Mouse (Mus musculus) heart, adult 18-20 months (tissue): ENCODE data around the gene Cyb561. TPM values are rescaled to one million over a fixed set of nuclear protein-coding genes. Genes with fewer than 3 reads are reported as not detected.

Experiments used
- DNase-seq, 2 experiments: peaks; one replicate each; pipeline ENCODE4 v3.0.0; 2021 to 2022; ENCODE audit warnings: mixed read lengths in 1 of 2
- long read RNA-seq, 2 experiments: library from polyadenylated mRNA; stranded (forward); transcript quantifications; one replicate each; pipeline ENCODE4 v2.0.0; 2021
- total RNA-seq, 2 experiments: library from RNA; stranded (reverse); gene quantifications; 2 replicates each; pipeline ENCODE4 v1.2.3; 2021

The Cyb561 gene
- 1 to 10 TPM; 6.9 to 9.0 TPM for total RNA-seq
- long read RNA-seq, experiment 1, partial matches to known transcripts = 0 of 3 reads
- long read RNA-seq, experiment 1, other reads (novel, unspliced or antisense) = 1 of 3 reads
- long read RNA-seq, experiment 2, partial matches to known transcripts = 3 of 8 reads
- long read RNA-seq, experiment 2, other reads (novel, unspliced or antisense) = 3 of 8 reads

GRCm38 (mm10) chr11:105952911-105953386, at the start of gene Cyb561:
Cyb561 (minus strand) TSS chr11:105953336.
- no peak for DNase-seq

- DNase-seq = peak in 1 of 2 experiments; percentile 38
Measured at GRCm38 (mm10) chr11:106001718-106002117, 48.6 kb upstream of the Cyb561 start.

- no peak for DNase-seq
Measured at GRCm38 (mm10) chr11:106000062-106000461, 46.9 kb upstream of the Cyb561 start.

- DNase-seq = no peak
Measured at GRCm38 (mm10) chr11:105994375-105994774, 41.2 kb upstream of the Cyb561 start, which contains the start of gene Ace3. Ace3 (plus strand) TSS chr11:105994675.

GRCm38 (mm10) chr11:105990231-105990630, 37.1 kb upstream of the Cyb561 start:
- DNase-seq = no peak

GRCm38 (mm10) chr11:105989446-105989845, 36.3 kb upstream of the Cyb561 start:
- DNase-seq = no peak

GRCm38 (mm10) chr11:105987446-105987845, 34.3 kb upstream of the Cyb561 start:
- DNase-seq = peak in 1 of 2 experiments; percentile 21

GRCm38 (mm10) chr11:105984452-105984851, 31.3 kb upstream of the Cyb561 start:
- DNase-seq = no peak

GRCm38 (mm10) chr11:105978634-105979033, 25.5 kb upstream of the Cyb561 start:
- no peak for DNase-seq

GRCm38 (mm10) chr11:105978232-105978631, 25.1 kb upstream of the Cyb561 start:
- DNase-seq = no peak

- DNase-seq = no peak
Measured at GRCm38 (mm10) chr11:105975636-105976035, 22.5 kb upstream of the Cyb561 start.

GRCm38 (mm10) chr11:105975050-105975449, 21.9 kb upstream of the Cyb561 start:
- DNase-seq = no peak

- DNase-seq = no peak
Measured at GRCm38 (mm10) chr11:105974593-105974992, 21.5 kb upstream of the Cyb561 start.

GRCm38 (mm10) chr11:105969516-105969915, 16.4 kb upstream of the Cyb561 start:
- peak; percentile 83 to 84 for DNase-seq

- peak; percentile 42 to 52 for DNase-seq
Measured at GRCm38 (mm10) chr11:105968948-105969347, 15.8 kb upstream of the Cyb561 start.

GRCm38 (mm10) chr11:105967741-105968574, 14.8 kb upstream of the Cyb561 start, which contains the start of gene Ace:
Ace (plus strand) TSS chr11:105967945.
- DNase-seq = peak; percentile 58 to 64

- DNase-seq = no peak
Measured at GRCm38 (mm10) chr11:105966288-105966687, 13.2 kb upstream of the Cyb561 start.

GRCm38 (mm10) chr11:105964691-105965090, 11.6 kb upstream of the Cyb561 start:
- DNase-seq = no peak

GRCm38 (mm10) chr11:105959355-105959754, 6.2 kb upstream of the Cyb561 start:
- peak in 1 of 2 experiments; percentile 62 for DNase-seq

- no peak for DNase-seq
Measured at GRCm38 (mm10) chr11:105958566-105958965, 5.4 kb upstream of the Cyb561 start.

- no peak for DNase-seq
Measured at GRCm38 (mm10) chr11:105957501-105957900, 4.4 kb upstream of the Cyb561 start.

GRCm38 (mm10) chr11:105955815-105956430, 2.8 kb upstream of the Cyb561 start:
- peak in 1 of 2 experiments; percentile 47 for DNase-seq

GRCm38 (mm10) chr11:105953402-105953801, 266 bp upstream of the Cyb561 start:
- peak; percentile 73 to 86 for DNase-seq
